Mouse (Mus musculus): Measurements from ENCODE around the gene Acoxl.

DNA sequence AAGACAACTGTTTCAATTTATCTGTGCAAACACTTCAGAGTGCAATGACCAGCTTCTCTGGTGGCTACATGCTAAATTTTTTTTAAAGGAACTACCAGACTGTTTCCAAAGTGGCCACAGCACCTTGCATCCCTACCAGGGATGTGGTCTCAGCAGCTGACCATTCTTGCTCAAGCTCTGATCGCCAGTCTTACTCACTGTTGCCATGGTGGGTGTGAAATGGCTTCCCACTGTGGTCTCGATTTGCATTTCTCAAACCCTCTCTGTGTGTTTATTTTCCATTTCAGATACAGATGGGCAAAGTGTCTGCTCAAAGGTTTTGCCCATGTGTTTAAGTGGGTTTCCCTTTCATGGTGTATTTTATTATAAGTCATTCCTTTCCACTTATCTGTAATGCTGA lies 230.3 kb downstream of the Acoxl start:
- TF ChIP-seq POLR2A (IDR thresholded peaks at IDR 0.05; ENCODE audit: borderline replicate concordance, control insufficient read depth, low read depth, low read length) (no peak), CTCF (IDR thresholded peaks at IDR 0.05; ENCODE audit: control insufficient read depth, insufficient read depth, low read length) (no peak)
